Mouse (Mus musculus): Measurements from ENCODE around the gene Cactin.

The Cactin gene

DNA sequence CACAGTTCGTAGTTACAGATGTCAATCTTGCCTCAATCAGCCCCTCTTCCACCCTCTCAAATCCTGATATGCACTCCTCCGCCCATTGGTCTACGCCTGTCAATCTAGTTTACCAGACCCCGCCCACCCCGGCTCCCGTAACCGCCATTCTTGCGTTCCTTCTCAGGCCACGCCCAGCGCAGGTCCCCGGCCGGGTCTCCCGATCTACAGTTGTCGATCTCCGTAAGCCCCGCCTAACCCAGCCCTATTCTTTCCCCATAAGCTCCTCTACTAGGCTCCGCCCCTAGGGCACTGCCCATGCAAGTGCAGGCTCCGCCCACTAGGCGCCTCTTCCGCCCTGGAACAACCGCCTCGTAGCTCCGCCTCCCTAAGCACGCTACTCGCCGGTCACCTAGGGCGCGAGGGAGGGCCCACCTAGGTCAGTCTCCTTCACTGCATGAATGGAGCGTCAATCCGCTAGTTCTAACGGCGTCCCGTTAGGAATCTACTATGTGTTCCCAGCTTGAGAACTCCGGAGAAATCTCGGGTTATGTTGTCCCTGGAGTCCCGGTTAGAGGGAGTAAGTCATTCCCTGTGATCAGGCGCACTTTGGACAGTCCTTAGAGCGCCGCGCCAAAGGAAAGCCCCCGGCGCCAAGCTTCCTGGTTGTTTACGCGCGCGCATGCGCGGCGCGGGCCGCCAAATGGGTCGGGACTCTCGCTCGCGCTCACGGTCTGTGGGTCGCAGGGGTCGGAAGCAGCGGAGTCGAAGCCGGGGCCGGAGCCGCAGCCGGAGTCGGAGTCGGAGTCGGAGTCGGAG, at the start of gene Cactin:
Gene Cactin, plus strand, starts transcription at position 554 of the 798 bp plus-strand sequence.
- DNase-seq: peak; percentile 100

DNA sequence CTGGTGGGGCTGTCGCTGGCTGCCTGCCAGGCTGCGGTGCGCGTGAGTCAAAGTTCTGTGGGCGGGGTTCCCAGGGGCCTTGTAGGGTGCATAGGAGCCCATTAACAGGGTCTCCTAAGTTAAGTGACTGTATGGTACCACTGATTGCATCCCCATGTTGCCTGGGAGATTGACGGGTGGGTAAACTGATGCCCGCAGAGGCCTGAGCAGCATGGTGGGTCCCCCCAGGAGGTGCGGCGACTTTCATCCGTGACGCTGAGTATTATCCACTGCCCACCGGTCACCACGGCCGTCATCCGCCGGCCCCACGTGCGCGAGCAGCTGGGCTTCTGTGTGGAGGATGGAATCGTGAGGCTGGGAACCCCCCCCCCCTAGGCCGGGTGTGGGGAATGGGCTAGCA, 48.5 kb upstream of the Cactin start:
- DNase-seq: no peak

DNA sequence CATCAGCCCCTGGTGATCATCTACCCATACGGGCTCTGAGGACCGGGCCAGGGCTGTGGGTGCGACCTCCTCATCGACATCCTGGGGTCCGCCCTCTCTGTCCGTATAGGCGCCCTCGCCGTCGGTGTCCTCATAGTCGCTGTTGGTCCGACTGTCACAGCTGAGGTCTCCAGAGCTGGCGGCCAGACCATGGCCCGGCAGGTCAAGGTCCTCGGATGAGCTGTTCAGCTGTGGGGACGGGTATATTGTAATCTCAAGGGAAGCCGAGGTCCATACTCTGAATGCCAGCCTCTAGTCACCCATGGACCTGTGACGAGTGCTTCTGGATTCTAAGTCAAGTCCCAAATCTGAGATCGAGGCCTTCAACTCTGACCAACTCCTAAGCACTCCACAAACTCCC, 47.1 kb upstream of the Cactin start:
- no peak for DNase-seq

DNA sequence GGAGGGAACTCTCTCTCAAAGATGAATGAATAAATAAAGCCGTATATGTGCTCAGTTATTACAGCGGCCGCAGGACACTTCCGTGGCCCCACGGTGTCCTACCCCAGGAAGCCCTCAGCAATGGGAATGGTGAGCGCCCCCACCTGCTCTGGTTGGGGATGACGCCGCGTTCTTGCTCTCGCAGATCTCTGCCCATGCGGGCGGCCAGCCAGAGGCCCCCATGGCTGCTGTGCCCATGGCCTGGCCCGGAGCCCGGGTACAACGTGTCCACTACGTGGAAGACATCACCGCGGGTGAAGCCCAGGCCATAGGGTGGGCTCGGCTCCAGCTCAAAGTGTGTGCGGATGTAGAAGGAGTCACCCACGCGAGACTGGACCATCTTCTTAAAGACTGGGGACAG, 43.2 kb upstream of the Cactin start:
- peak; percentile 54 for DNase-seq

GRCm38 (mm10) chr10:81279496-81279895, 41.4 kb upstream of the Cactin start:
- DNase-seq: no peak

- DNase-seq: no peak
These were observed 36.7 kb upstream of the Cactin start for GRCm38 (mm10) chr10:81284189-81284588.

DNA sequence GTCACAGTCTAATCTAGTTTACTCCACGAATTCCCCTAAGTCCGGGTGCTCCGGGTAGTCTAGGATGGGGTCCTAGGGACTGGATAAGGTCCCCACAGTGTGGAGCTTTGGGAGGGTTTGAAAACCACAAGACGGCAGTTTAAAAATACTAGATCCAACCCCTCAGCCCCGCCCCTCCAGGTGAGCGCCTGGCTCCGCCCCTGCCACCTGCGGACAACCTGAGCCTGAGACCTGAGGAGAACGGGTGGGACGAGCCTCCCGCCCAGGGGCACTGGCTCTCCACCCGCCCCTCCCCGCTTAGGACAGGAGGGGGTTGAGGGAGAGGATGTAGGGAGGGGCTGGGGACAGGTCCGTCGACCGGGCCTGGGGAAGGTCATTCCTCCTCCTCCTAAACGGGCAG, 36.2 kb upstream of the Cactin start:
- DNase-seq: peak; percentile 55

DNA sequence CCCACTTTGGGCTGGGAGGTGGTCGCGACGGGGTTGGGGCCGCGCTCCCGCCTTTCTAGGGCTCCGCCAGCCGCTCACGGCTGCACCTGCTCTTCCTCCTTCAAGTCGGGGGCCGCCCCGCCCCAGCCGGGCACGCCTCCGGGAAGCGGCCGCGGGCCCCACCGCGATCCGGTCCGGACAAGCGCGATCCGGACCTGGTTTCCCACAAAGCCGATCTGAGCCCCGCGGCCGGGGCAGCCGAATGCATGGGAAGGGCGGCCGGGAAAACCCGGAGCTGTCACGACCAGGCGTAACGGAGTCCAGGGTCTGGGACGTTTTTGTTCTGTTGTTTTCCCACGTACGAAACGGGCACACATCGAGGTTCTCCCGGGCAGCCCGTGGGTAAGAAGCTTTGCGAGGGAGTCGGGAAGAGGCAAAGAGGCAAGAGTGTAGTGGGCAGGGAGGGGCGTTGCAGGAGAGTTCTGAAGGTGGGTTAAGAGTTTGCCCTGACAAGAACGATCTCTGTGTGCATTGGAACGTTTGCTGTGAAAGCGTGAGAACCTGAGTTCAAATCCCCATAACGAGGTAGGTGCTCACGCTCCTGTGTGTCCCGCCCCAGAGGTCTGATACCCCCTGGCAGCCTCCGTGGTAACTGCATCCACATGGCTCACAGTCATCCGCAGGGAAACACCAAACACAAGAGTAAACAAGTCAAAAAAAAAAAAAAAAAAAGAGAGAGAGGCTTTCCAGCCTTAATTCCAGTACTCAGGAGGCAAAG, 35.0 kb upstream of the Cactin start:
- DNase-seq: peak; percentile 76

DNA sequence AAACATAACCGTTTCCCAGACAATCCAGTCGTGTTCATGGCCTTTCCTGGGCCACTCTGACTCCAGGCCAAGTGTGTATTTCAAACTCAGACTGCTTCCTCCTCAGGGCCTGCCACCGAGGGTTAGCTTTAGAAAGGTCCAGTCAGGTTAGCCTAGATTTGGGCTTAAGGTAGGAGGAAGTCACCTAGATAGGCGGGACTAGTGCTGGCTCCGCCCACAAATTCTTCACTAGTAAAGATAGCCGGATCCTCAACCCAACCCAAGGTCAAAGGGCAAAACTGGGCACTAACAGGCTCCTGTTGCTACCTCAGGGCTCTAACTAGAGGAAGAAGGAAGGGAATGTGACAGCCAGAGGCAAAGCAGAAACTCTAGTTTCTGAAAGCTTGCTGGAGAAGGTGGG, 34.3 kb upstream of the Cactin start:
- DNase-seq: no peak

DNA sequence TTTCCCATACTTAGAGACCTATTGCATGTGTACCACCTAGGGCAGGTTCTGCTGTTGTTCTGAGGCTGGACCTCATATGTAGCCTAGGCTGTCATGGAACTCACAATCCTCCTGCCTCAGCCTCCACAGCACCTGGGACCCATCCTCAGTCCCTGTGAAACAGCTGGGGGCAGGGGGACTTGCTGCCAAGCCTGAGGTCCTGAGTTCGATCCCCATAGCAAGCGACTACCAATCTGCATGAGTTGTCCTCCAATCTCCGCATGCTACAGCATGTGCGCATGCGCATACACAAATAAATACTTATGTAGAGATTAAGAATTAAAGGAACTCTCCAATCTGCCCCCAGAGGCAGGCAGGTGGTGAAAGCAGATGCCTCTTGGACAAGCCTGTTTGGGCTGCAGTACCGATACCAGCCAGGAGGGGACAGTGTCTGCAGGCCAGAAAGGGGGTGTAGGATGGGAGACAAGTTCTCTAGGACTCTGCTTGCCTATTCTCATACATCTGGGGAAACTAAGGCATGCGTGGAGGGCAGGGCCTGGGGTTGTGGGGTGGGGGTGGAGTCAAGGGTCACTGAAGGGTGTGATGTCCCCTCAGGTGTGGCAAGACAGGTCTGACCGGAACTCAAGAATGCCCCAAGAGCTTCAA, 33.3 kb upstream of the Cactin start:
- peak; percentile 69 for DNase-seq

GRCm38 (mm10) chr10:81288601-81289000, 32.3 kb upstream of the Cactin start:
- peak; percentile 57 for DNase-seq

- DNase-seq: peak; percentile 77
These were observed 31.6 kb upstream of the Cactin start for GRCm38 (mm10) chr10:81289278-81289677.

- DNase-seq: peak; percentile 62
These were observed 31.1 kb upstream of the Cactin start for GRCm38 (mm10) chr10:81289811-81290210.

- DNase-seq: peak; percentile 74
These were observed 30.0 kb upstream of the Cactin start for GRCm38 (mm10) chr10:81290698-81291460.

DNA sequence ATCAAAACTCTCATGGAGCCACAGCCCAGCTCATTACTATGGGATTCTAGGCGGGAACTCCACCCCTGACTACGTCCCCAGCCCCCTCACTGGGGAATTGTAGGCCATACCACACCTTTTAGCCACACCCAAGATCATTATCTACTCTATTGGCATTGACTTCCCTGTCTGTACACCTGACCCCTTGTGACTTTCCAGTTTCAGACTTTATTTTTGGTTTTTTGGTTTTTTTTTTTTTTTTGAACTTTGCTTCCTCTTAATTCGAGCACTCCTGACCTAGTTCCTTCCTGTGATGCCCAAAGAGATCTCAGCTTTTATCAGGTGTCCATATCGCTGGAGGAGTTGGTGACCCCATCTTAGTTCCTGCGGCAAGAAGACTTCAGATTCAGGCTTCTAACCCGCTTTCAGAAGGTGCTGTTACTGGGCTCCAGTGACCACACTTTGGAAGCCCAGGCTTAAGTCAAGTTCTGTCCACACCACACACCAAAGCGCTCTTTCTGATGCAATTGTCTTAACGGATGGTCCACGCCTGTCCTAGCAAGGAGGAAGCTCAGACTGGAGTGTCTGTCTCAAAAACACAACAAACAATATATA, 29.3 kb upstream of the Cactin start, which contains the start of gene Tjp3:
Gene Tjp3, minus strand, starts transcription at position 71 of the 594 bp plus-strand sequence.
- DNase-seq: peak; percentile 58

GRCm38 (mm10) chr10:81292554-81293333, 28.2 kb upstream of the Cactin start, which contains the start of gene Pip5k1c:
Gene Pip5k1c (plus strand): TSS chr10:81292963.
- DNase-seq: peak; percentile 100

GRCm38 (mm10) chr10:81293334-81294030, 27.4 kb upstream of the Cactin start:
- DNase-seq: no peak

- DNase-seq: peak; percentile 92
These were observed 26.5 kb upstream of the Cactin start for GRCm38 (mm10) chr10:81294442-81294841.

DNA sequence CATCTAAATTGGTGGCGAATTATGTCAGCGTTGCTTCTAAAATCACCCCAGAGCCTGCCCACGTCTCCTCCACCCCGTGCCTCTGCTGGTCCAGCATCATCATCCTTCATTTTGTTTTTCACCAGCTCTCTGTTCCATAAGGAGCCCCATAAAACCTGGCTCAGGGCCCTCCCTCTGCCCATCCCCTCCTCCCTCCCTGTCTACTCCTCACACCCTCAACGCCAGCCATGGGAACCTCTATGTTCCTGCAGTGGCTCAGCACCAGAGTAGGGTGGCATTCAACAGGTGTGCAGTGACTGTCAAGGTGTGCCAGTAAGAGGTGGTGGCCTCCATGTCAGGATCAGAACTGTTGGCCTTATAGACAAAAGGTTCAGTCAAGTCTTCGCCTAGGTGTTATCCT, 25.7 kb upstream of the Cactin start:
- DNase-seq: peak; percentile 75

- peak; percentile 42 for DNase-seq
These were observed 23.7 kb upstream of the Cactin start for GRCm38 (mm10) chr10:81297246-81297645.

GRCm38 (mm10) chr10:81297845-81298244, 23.1 kb upstream of the Cactin start:
- DNase-seq: peak; percentile 54

Measured in cerebellum, adult 11-12 months (tissue).